ENCODE assay signal across 1 mouse cellular context in the genomic region with DNA sequence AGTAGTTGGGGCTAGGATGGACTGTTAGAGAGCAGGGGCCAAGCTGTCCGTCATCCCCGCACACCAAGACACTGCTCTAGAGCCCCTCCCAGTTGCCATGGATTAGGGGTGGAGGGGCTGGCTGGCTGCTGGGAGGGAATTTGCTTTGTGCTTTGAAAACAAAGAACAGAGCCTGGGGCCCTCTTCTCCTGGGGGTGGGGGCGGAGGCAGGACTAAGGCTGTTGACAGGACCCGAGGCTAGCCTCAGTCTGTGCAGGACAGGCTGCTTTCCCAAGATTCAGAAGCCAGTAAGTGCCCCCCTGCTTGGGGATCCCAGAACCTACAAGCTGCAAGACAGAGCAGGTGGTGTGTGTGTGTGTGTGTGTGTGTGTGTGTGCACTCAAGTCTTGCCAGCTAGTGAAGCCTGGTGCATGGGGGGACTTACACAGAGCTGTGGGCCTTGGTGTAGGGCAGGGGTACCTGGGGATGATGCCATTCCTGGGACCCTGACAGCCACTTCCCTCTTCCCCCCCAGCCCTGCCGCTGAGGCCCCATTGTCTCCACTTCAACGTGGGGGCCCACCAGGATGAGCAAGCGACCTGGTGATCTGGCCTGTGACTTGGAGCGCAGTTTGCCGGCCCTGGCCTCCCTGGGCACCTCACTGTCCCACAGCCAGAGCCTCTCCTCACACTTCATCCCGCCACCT.
TF ChIP-seq lines count a peak whose summit lies in the region.

No protein-coding gene starts in this region.

TF ChIP-seq in ES-E14, 5 proteins besides CTCF, POLR2A, EP300 and RAD21:
- TF ChIP-seq MAFK (IDR thresholded peaks at IDR 0.05; ENCODE audit: insufficient read depth, low read depth, low read length), result no peak
- TF ChIP-seq ZC3H11A (IDR thresholded peaks at IDR 0.05; ENCODE audit: borderline replicate concordance, low read depth, low read length), result no peak
- no peak for TF ChIP-seq ZNF384 (IDR thresholded peaks at IDR 0.05; ENCODE audit: low read depth, low read length)
- no peak for TF ChIP-seq CHD2 (IDR thresholded peaks at IDR 0.05; ENCODE audit: low read depth, low read length)
- no peak for TF ChIP-seq HCFC1 (IDR thresholded peaks at IDR 0.05; ENCODE audit: borderline replicate concordance, insufficient read depth, low read length)
TF ChIP-seq in ES-E14: peak in this region for 0.
